Mouse (Mus musculus) liver, embryonic 12.5 days (tissue): ENCODE data around the gene Auts2. TPM values are rescaled to one million over a fixed set of nuclear protein-coding genes. Genes with fewer than 3 reads are reported as not detected.

Experiments used
- ATAC-seq: fragments of 200-750 bp; cut with Nextera tagmentation; 2 replicates; pipeline ENCODE4 v1.8.0; 2017; ENCODE audit warnings: moderate number of reproducible peaks, mild to moderate bottlenecking, moderate library complexity
- H3K27ac ChIP-seq: fragments of 300-500 bp; sonication (generic); 2 replicates; pipeline ENCODE4 v1.5.1; 2016; ENCODE audit warnings: mild to moderate bottlenecking
- H3K27me3 ChIP-seq: fragments of 300-500 bp; sonication (generic); replicated peaks from 2 replicates; pipeline ENCODE4 v1.6.1; 2016; ENCODE audit warnings: mild to moderate bottlenecking, moderate library complexity
- H3K36me3 ChIP-seq: fragments of 300-500 bp; sonication (generic); 2 replicates; pipeline ENCODE4 v1.6.1; 2016; ENCODE audit warnings: mild to moderate bottlenecking, moderate library complexity
- H3K4me1 ChIP-seq: fragments of 300-500 bp; sonication (generic); 2 replicates; pipeline ENCODE4 v1.6.1; 2016
- H3K4me2 ChIP-seq: fragments of 300-500 bp; sonication (generic); 2 replicates; pipeline ENCODE4 v1.6.1; 2016; ENCODE audit warnings: mild to moderate bottlenecking, moderate library complexity
- H3K4me3 ChIP-seq: fragments of 300-500 bp; sonication (generic); 2 replicates; pipeline ENCODE4 v1.5.1; 2016; ENCODE audit warnings: mild to moderate bottlenecking, moderate library complexity
- H3K9ac ChIP-seq: fragments of 300-500 bp; sonication (generic); 2 replicates; pipeline ENCODE4 v1.6.1; 2016; ENCODE audit warnings: mild to moderate bottlenecking, moderate library complexity
- H3K9me3 ChIP-seq: fragments of 300-500 bp; sonication (generic); replicated peaks from 2 replicates; pipeline ENCODE4 v1.6.1; 2016; ENCODE audit warnings: mild to moderate bottlenecking, moderate library complexity
- WGBS: fragments of 180-500 bp; shearing (Covaris S2); methylation state at CpG from one replicate; pipeline ENCODE4 v1.1.7; 2016; ENCODE audit not compliant: insufficient replicate concordance; 5-methylcytosine and 5-hydroxymethylcytosine counted together
- polyA plus RNA-seq: library from polyadenylated mRNA; unstranded; fragments of >200 nt; fragmentation: Nextera tagmentation; extraction: Ambion mirVana; gene quantifications from 2 replicates; pipeline ENCODE4 v1.2.1, GENCODE M21; 2016

Auts2 gene
- polyA plus RNA-seq, 1 experiment from 2014 or later, result 4.4 TPM

DNA sequence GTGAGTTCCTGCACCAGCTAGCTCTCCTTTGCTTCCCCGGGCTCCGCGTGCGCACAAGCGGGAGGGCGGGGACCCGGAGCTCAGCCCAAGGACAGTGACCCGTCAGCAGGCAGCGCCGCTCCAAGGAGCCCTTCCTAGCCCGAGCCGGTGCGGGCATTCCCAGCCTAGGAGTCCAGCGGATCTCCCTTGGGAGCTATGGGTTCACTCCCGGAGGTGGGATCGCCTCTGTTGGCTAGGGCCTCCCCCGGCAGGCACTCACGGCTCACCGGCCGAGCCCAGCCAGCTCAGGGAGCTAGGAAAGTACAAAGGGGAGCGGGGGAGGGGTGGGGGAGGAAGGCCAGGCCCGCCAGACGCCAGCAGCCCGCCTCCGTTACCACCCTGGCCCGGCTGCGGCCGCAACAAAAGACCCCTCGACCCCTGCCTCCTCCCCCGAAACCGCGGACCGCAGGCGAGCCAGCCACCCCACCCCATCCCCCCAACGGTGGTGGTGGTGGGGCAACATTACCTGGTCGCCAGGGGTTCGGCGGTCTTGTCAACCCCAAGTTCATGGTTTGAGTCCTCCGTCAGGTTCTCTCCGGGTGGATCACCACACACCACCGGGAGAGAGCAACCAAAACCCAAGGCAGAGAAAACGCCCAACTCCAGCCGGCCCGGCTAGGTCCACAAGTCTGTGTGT is 1005.9 kb downstream of the Auts2 start:
- 1% methylated on average over 39 of the region's 44 CpGs for WGBS
- ATAC-seq, result peak; percentile 51
- H3K27ac ChIP-seq, result peak overlapping the region; percentile 58

GRCm38 (mm10) chr5:131535752-131536151 is 1007.4 kb downstream of the Auts2 start:
- no peak overlapping the region for H3K27ac ChIP-seq
- H3K4me3 ChIP-seq, result no peak overlapping the region
- WGBS, result 64% methylated on average over 6 of the region's 6 CpGs
- no peak overlapping the region for H3K4me2 ChIP-seq
- no peaks in the 10 kb centered on the region for H3K36me3 ChIP-seq
- H3K9me3 ChIP-seq, result no peaks in the 10 kb centered on the region
- ATAC-seq, result no peak
- peaks cover 43% of the 10 kb centered on the region for H3K27me3 ChIP-seq
- no peak overlapping the region for H3K9ac ChIP-seq
- H3K4me1 ChIP-seq, result no peaks in the 10 kb centered on the region

More for the DNA sequence above, 1005.9 kb downstream of the Auts2 start:
- H3K4me2 ChIP-seq, result peak overlapping the region; percentile 72
- H3K27me3 ChIP-seq, result peaks cover 43% of the 10 kb centered on the region
- no peaks in the 10 kb centered on the region for H3K9me3 ChIP-seq
- H3K4me3 ChIP-seq, result peak overlapping the region; percentile 58
- no peaks in the 10 kb centered on the region for H3K36me3 ChIP-seq
- no peaks in the 10 kb centered on the region for H3K4me1 ChIP-seq
- peak overlapping the region; percentile 62 for H3K9ac ChIP-seq

GRCm38 (mm10) chr5:131533815-131534214 is 1009.3 kb downstream of the Auts2 start:
- Histone ChIP-seq H3K9ac (no peak overlapping the region), H3K4me2 (no peak overlapping the region), H3K9me3 (no peaks in the 10 kb centered on the region), H3K27me3 (peaks cover 32% of the 10 kb centered on the region), H3K36me3 (0 out of 2 replicates have a peak, but pooled peaks cover 2% of the 10 kb centered on the region), H3K4me3 (no peak overlapping the region), H3K4me1 (no peaks in the 10 kb centered on the region), H3K27ac (no peak overlapping the region)
- no peak for ATAC-seq
- WGBS, result 24% methylated on average over 3 of the region's 3 CpGs

DNA sequence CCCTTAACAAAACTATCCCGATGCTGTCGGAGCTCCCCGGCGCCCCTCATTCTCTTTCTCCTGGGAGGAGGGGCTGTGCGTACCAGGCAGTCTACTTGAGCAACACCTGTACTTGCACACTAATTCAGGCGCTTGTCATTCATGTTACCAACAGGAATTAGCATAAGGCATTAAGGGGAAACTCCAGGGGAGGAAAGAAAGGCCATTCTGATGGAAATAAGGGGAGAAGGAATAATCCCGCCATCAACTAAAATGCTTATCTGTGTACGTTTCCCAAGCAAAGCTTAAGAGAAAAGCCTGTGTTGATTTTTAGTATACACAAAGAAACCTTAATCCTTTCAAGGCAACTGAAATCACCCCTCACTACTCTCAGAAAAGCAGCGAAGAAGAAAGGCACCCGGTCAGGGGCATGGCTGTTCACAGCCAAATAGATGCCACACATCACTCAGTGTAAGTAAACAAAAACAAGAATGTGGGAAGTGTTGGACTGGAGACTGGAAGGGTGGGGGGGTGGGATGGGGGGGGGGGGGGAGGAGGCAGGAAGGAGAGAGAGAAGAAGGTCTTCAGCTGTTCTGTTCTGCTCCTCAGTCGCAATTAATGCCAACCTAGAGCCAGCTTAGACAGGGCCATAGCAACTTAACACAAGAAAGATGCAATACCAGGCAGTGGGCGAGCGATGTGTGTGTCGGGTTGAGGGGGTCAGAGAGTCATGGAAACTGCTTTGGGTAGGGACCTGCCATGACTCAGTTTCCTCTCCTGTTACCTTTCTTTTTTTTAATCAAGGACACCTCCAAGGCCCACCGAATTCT is 1011.2 kb downstream of the Auts2 start:
- ATAC-seq, result no peak
- Histone ChIP-seq H3K27me3 (peaks cover 14% of the 10 kb centered on the region), H3K36me3 (0 out of 2 replicates have a peak, but pooled peaks cover 2% of the 10 kb centered on the region), H3K9me3 (no peaks in the 10 kb centered on the region), H3K4me3 (no peak overlapping the region), H3K9ac (no peak overlapping the region), H3K27ac (no peak overlapping the region), H3K4me1 (no peaks in the 10 kb centered on the region), H3K4me2 (no peak overlapping the region)
- WGBS, result 71% methylated on average over 15 of the region's 15 CpGs

- no peak for ATAC-seq
- H3K4me1 ChIP-seq, result no peaks in the 10 kb centered on the region
- WGBS, result 68% methylated on average over 2 of the region's 2 CpGs
These were observed 1012.3 kb downstream of the Auts2 start for GRCm38 (mm10) chr5:131530828-131531227.

DNA sequence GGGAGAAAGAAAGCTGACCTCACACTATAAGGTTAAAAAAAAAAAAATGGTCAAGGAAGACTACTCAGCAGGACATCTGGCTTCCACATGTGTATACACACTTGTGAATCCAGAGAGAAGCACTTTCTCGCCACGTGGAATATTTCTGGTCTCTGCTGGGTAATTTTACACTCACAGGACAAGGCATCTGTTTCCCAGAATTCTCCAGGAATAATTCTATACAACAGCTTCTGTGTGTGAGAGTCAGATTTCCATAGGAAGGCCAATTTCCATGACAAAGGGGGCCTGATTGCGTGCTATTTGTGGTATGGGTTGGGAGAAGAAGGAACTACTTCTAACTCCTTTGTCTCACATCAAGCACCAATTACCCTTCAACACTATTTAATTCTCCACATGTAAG is 1016.5 kb downstream of the Auts2 start:
- no peaks in the 10 kb centered on the region for H3K9me3 ChIP-seq
- no peak for ATAC-seq
- no peak overlapping the region for H3K4me2 ChIP-seq
- no peaks in the 10 kb centered on the region for H3K4me1 ChIP-seq
- H3K27me3 ChIP-seq, result no peaks in the 10 kb centered on the region
- WGBS, result 58% methylated on average over 3 of the region's 3 CpGs
- no peak overlapping the region for H3K4me3 ChIP-seq
- H3K9ac ChIP-seq, result no peak overlapping the region
- H3K36me3 ChIP-seq, result 0 out of 2 replicates have a peak, but pooled peaks cover 2% of the 10 kb centered on the region
- no peak overlapping the region for H3K27ac ChIP-seq

More at GRCm38 (mm10) chr5:131530828-131531227, 1012.3 kb downstream of the Auts2 start:
- Histone ChIP-seq H3K9ac (no peak overlapping the region), H3K9me3 (no peaks in the 10 kb centered on the region), H3K4me3 (no peak overlapping the region), H3K27me3 (peaks cover 3% of the 10 kb centered on the region; the same call in 1 of the 2 replicates), H3K4me2 (no peak overlapping the region), H3K36me3 (0 out of 2 replicates have a peak, but pooled peaks cover 2% of the 10 kb centered on the region), H3K27ac (no peak overlapping the region)

GRCm38 (mm10) chr5:131524900-131525465 is 1018.2 kb downstream of the Auts2 start:
- H3K4me2 ChIP-seq, result no peak overlapping the region
- no peaks in the 10 kb centered on the region for H3K27me3 ChIP-seq
- no peak overlapping the region for H3K9ac ChIP-seq
- H3K9me3 ChIP-seq, result no peaks in the 10 kb centered on the region
- 0 out of 2 replicates have a peak, but pooled peaks cover 2% of the 10 kb centered on the region for H3K36me3 ChIP-seq
- H3K4me1 ChIP-seq, result no peaks in the 10 kb centered on the region
- WGBS, result 64% methylated on average over 12 of the region's 12 CpGs
- H3K27ac ChIP-seq, result no peak overlapping the region
- no peak for ATAC-seq
- H3K4me3 ChIP-seq, result no peak overlapping the region

DNA sequence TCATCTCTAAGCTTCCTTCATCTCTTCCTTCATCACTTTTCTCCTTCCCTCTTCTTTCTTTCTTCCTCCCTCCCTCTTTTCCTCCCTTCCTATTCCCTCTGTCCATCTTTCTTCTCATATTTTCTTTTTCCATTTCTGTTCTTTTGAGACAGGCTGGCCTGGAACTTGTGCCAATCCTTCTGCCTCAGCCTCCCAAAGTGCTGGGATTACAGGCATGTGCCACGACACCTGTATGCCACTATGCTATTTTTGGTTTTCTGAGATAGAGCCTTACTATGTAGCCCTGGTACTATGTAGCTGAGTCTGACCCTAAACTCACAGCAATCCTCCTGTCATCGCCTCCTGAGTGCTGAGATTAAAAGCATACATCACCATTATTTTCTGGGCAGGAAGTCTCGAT is 1023.6 kb downstream of the Auts2 start:
- no peak for ATAC-seq
- H3K4me2 ChIP-seq, result no peak overlapping the region
- 70% methylated on average over 3 of the region's 3 CpGs for WGBS

DNA sequence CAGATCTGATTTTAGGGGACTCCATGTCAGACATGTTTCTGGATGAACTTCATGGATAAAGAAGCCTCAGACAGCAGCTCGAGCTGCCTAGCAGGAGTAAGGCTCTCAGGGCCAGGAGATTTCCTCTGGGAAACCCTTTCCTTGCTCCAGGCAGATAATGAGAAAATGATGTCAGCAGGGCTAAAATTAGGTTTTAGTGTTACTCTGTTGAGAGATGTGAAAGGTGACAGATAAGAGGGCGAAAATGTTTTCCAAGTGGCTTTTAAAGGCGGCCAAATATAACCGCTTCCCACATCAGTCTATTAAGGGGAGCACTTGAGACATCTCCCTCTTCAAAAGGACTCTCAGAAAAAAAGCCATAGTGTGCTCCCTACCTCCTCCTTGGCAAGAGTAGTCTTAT is 1025.5 kb downstream of the Auts2 start:
- 49% methylated on average over 4 of the region's 4 CpGs for WGBS
- no peaks in the 10 kb centered on the region for H3K36me3 ChIP-seq
- no peaks in the 10 kb centered on the region for H3K4me1 ChIP-seq
- no peak for ATAC-seq
- H3K9me3 ChIP-seq, result no peaks in the 10 kb centered on the region
- no peak overlapping the region for H3K4me3 ChIP-seq
- no peak overlapping the region for H3K9ac ChIP-seq
- no peak overlapping the region for H3K4me2 ChIP-seq
- H3K27me3 ChIP-seq, result no peaks in the 10 kb centered on the region
- no peak overlapping the region for H3K27ac ChIP-seq

More for the DNA sequence above, 1023.6 kb downstream of the Auts2 start:
- H3K9me3 ChIP-seq, result no peaks in the 10 kb centered on the region
- H3K9ac ChIP-seq, result no peak overlapping the region
- H3K27me3 ChIP-seq, result no peaks in the 10 kb centered on the region
- no peaks in the 10 kb centered on the region for H3K36me3 ChIP-seq
- H3K27ac ChIP-seq, result no peak overlapping the region
- H3K4me3 ChIP-seq, result no peak overlapping the region
- no peaks in the 10 kb centered on the region for H3K4me1 ChIP-seq

GRCm38 (mm10) chr5:131515707-131516407 is 1027.3 kb downstream of the Auts2 start:
- Histone ChIP-seq H3K4me2 (no peak overlapping the region), H3K27ac (no peak overlapping the region), H3K9ac (no peak overlapping the region), H3K4me3 (no peak overlapping the region), H3K9me3 (no peaks in the 10 kb centered on the region), H3K27me3 (no peaks in the 10 kb centered on the region), H3K4me1 (no peaks in the 10 kb centered on the region), H3K36me3 (no peaks in the 10 kb centered on the region)
- ATAC-seq, result no peak
- 35% methylated on average over 14 of the region's 14 CpGs for WGBS

DNA sequence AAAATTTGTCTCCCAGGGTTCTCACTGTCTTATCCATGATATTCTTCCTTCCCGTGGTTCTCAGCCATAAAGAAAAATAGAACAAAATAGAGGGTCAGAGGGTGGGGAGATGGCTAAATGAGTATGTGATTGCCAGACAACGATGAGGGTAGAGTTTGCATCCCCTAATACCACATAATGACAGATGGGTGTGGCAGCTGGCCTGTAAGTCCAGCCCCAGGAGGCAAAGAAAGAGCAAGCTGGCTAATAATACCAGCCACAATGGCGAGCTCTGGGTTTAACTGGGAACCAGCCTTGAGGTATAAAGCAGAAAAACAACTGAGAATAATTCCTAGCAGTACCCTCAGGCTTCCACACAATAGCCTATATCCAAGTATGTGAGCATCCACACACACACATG is 1029.4 kb downstream of the Auts2 start:
- no peak for ATAC-seq
- no peaks in the 10 kb centered on the region for H3K36me3 ChIP-seq
- no peaks in the 10 kb centered on the region for H3K9me3 ChIP-seq
- no peaks in the 10 kb centered on the region for H3K4me1 ChIP-seq
- no peak overlapping the region for H3K27ac ChIP-seq
- no peak overlapping the region for H3K4me2 ChIP-seq
- H3K4me3 ChIP-seq, result no peak overlapping the region
- no peaks in the 10 kb centered on the region for H3K27me3 ChIP-seq
- WGBS, result 61% methylated on average over 3 of the region's 3 CpGs
- H3K9ac ChIP-seq, result no peak overlapping the region
